Mouse (Mus musculus): ENCODE measurements around the gene Srp54b.
"Not testable (repeated sequence)": the region's sequence is repeated elsewhere in the genome, so short reads cannot be mapped to it uniquely, and the experiment has no call there.

DNA sequence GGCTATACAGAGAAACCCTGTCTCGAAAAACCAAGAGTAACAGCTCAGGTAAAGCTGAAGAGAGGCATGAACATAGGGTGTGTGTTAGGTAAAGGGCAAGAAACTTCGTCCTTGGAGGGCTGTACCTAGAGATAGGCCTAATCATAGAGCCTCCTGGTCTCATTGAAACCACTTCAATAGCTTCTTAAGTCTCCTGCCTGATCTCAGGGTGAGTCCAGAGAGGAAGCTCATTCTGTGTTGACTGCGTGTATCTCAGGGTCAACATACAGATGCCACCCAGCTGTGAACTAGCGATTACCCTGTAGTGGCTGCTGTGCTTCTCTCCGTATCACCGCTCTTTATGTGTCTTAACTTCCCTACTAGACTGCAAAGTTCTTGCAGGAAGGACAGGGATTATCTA, 17.0 kb upstream of the Srp54b start:
- not testable (repeated sequence) for TF ChIP-seq CTCF (conservative IDR thresholded peaks at IDR 0.05; ENCODE audit: low read length); POU5F1 (IDR thresholded peaks at IDR 0.05; ENCODE audit: borderline replicate concordance, low read length); NANOG (IDR thresholded peaks at IDR 0.05; ENCODE audit: borderline replicate concordance, low read length)
